Mouse (Mus musculus): Measurements from ENCODE around the gene Efcab8. TPM values are rescaled to one million over a fixed set of nuclear protein-coding genes. Genes with fewer than 3 reads are reported as not detected.

The Efcab8 gene
- total RNA-seq (2021) (under 1 TPM in 1 of 2 experiments, not detected in 1; 0.20 TPM), polyA plus RNA-seq (2012; rRNA removed) (0.46 and 1.6 TPM in 2 replicates)
- long read RNA-seq, partial matches to known transcripts, result 0 of 1 reads
- long read RNA-seq, other reads (novel, unspliced or antisense), result 1 of 1 reads

- DNase-seq, result no peak
These were observed at the start of gene Efcab8 for GRCm38 (mm10) chr2:153779394-153779981. Gene Efcab8 (plus strand): TSS chr2:153779931.

GRCm38 (mm10) chr2:153734033-153734432 lies 45.7 kb upstream of the Efcab8 start:
- no peak for DNase-seq

GRCm38 (mm10) chr2:153740500-153741436 lies 39.0 kb upstream of the Efcab8 start, which contains the start of gene Mapre1:
Gene Mapre1 (plus strand): TSS chr2:153741274.
- DNase-seq, result peak; percentile 100

- DNase-seq, result no peak
These were observed 38.2 kb upstream of the Efcab8 start for GRCm38 (mm10) chr2:153741437-153742065.

- DNase-seq, result no peak
These were observed 31.7 kb upstream of the Efcab8 start for GRCm38 (mm10) chr2:153747994-153748393.

GRCm38 (mm10) chr2:153750363-153750762 lies 29.4 kb upstream of the Efcab8 start:
- no peak for DNase-seq

- no peak for DNase-seq
These were observed 17.6 kb upstream of the Efcab8 start for GRCm38 (mm10) chr2:153762121-153762520.

GRCm38 (mm10) chr2:153767484-153767883 lies 12.2 kb upstream of the Efcab8 start:
- DNase-seq, result no peak

- DNase-seq, result no peak
These were observed 10.8 kb upstream of the Efcab8 start for GRCm38 (mm10) chr2:153768881-153769280.

- no peak for DNase-seq
These were observed 6.8 kb upstream of the Efcab8 start for GRCm38 (mm10) chr2:153772950-153773349.

GRCm38 (mm10) chr2:153775472-153775871 lies 4.3 kb upstream of the Efcab8 start:
- DNase-seq, result no peak

GRCm38 (mm10) chr2:153778638-153779362 lies 931 bp upstream of the Efcab8 start:
- peak; percentile 93 for DNase-seq

GRCm38 (mm10) chr2:153781181-153781580 lies 1.4 kb downstream of the Efcab8 start:
- DNase-seq, result no peak

GRCm38 (mm10) chr2:153784668-153785067 lies 4.9 kb downstream of the Efcab8 start:
- DNase-seq, result no peak

- DNase-seq, result no peak
These were observed 13.6 kb downstream of the Efcab8 start for GRCm38 (mm10) chr2:153793366-153793765.

GRCm38 (mm10) chr2:153795090-153795489 lies 15.4 kb downstream of the Efcab8 start:
- no peak for DNase-seq

- DNase-seq, result peak; percentile 73
These were observed 27.7 kb downstream of the Efcab8 start for GRCm38 (mm10) chr2:153807464-153807863.

- DNase-seq, result peak; percentile 79
These were observed 28.4 kb downstream of the Efcab8 start for GRCm38 (mm10) chr2:153808146-153808545.

- DNase-seq, result peak; percentile 14
These were observed 29.1 kb downstream of the Efcab8 start for GRCm38 (mm10) chr2:153808841-153809240.

- DNase-seq, result peak; percentile 91
These were observed 30.2 kb downstream of the Efcab8 start for GRCm38 (mm10) chr2:153809921-153810320.

- no peak for DNase-seq
These were observed 42.3 kb downstream of the Efcab8 start for GRCm38 (mm10) chr2:153822005-153822543.
